Mouse (Mus musculus) induced T-regulatory cell, adult 2 months (primary cell): ENCODE measurements at regions not wholly inside any gene's neighbourhood (a gene's known extent, or its start where the extent isn't known, plus 50 kb on each side); places are given as distances from the start of the nearest gene placed in this dataset.

ENCODE experiments used
- DNase-seq: peaks from one replicate; pipeline ENCODE4 v3.0.0-alpha.2; 2012; ENCODE audit warnings: low read depth

- no peak for DNase-seq
Observed at GRCm38 (mm10) chr7:71648314-71648713, 297.0 kb upstream of the Gm10295 start.

GRCm38 (mm10) chr7:71646944-71647343, 295.7 kb upstream of the Gm10295 start:
- no peak for DNase-seq

- no peak for DNase-seq
Observed at GRCm38 (mm10) chr7:71623048-71623447, 271.8 kb upstream of the Gm10295 start.

- DNase-seq: no peak
Observed at GRCm38 (mm10) chr7:71603159-71603558, 251.9 kb upstream of the Gm10295 start.

GRCm38 (mm10) chr7:71596780-71597179, 245.5 kb upstream of the Gm10295 start:
- no peak for DNase-seq

- no peak for DNase-seq
Observed at GRCm38 (mm10) chr7:71587626-71588025, 236.3 kb upstream of the Gm10295 start.

GRCm38 (mm10) chr7:71583443-71584055, 232.3 kb upstream of the Gm10295 start:
- no peak for DNase-seq

- no peak for DNase-seq
Observed at GRCm38 (mm10) chr7:71581746-71582145, 230.5 kb upstream of the Gm10295 start.

GRCm38 (mm10) chr7:71560296-71560936, 209.1 kb upstream of the Gm10295 start:
- DNase-seq: no peak

- DNase-seq: no peak
Observed at GRCm38 (mm10) chr7:71556473-71556872, 205.2 kb upstream of the Gm10295 start.

GRCm38 (mm10) chr7:71555476-71555875, 204.2 kb upstream of the Gm10295 start:
- no peak for DNase-seq

GRCm38 (mm10) chr7:71546606-71547213, 195.4 kb upstream of the Gm10295 start:
- no peak for DNase-seq

- DNase-seq: no peak
Observed at GRCm38 (mm10) chr7:71541467-71541866, 190.2 kb upstream of the Gm10295 start.

- DNase-seq: no peak
Observed at GRCm38 (mm10) chr7:71533109-71533508, 181.8 kb upstream of the Gm10295 start.

GRCm38 (mm10) chr7:71531496-71531895, 180.2 kb upstream of the Gm10295 start:
- DNase-seq: no peak

- DNase-seq: no peak
Observed at GRCm38 (mm10) chr7:71530922-71531321, 179.6 kb upstream of the Gm10295 start.

GRCm38 (mm10) chr7:71526152-71526551, 174.9 kb upstream of the Gm10295 start:
- no peak for DNase-seq

GRCm38 (mm10) chr7:71524577-71525126, 173.4 kb upstream of the Gm10295 start:
- no peak for DNase-seq

GRCm38 (mm10) chr7:71524119-71524518, 172.8 kb upstream of the Gm10295 start:
- no peak for DNase-seq

GRCm38 (mm10) chr7:71507379-71507778, 156.1 kb upstream of the Gm10295 start:
- no peak for DNase-seq

- no peak for DNase-seq
Observed at GRCm38 (mm10) chr7:71500719-71501118, 149.4 kb upstream of the Gm10295 start.

GRCm38 (mm10) chr7:71498123-71498522, 146.8 kb upstream of the Gm10295 start:
- no peak for DNase-seq

- DNase-seq: no peak
Observed at GRCm38 (mm10) chr7:71491128-71491527, 139.8 kb upstream of the Gm10295 start.
